Mouse (Mus musculus) myocyte (in vitro differentiated cells): ENCODE results near the gene Casp7. TPM values are rescaled to one million over a fixed set of nuclear protein-coding genes. Genes with fewer than 3 reads are reported as not detected.
A peak's percentile ranks its signal among the peaks of the same experiment; 100 is the strongest.
"Not testable (repeated sequence)": the region's sequence is repeated elsewhere in the genome, so short reads cannot be mapped to it uniquely, and the experiment has no call there.

ENCODE experiments used
- H3K27me3 ChIP-seq: one replicate; pipeline ENCODE4 v1.6.1; 2011; ENCODE audit not compliant: control insufficient read depth, insufficient read depth, insufficient read length
- H3K36me3 ChIP-seq: one replicate; pipeline ENCODE4 v1.6.1; 2011; ENCODE audit not compliant: control insufficient read depth, insufficient read depth
- H3K4me2 ChIP-seq: one replicate; pipeline ENCODE4 v1.6.1; 2011; ENCODE audit warnings: low read depth, control low read depth
- H3K4me3 ChIP-seq: one replicate; pipeline ENCODE4 v1.5.1; 2011; ENCODE audit warnings: mild to moderate bottlenecking, control low read depth, moderate library complexity
- H3K79me2 ChIP-seq: one replicate; pipeline ENCODE4 v1.6.1; 2011; ENCODE audit not compliant: control insufficient read depth, insufficient read depth
- H3ac ChIP-seq: one replicate; pipeline ENCODE4 v1.6.1; 2011; ENCODE audit not compliant: control insufficient read depth, insufficient read length
- CEBPB ChIP-seq: IDR thresholded peaks from 2 replicates; pipeline ENCODE4 v1.6.1; 2011; ENCODE audit warnings: mild to moderate bottlenecking, moderate library complexity; ENCODE audit not compliant: poor library complexity, insufficient read depth, severe bottlenecking
- E2F4 ChIP-seq: IDR thresholded peaks from one replicate; pipeline ENCODE4 v1.6.1; 2011; ENCODE audit warnings: mild to moderate bottlenecking, control low read depth, moderate library complexity; ENCODE audit not compliant: insufficient read depth
- MAX ChIP-seq: IDR thresholded peaks from one replicate; pipeline ENCODE4 v1.6.1; 2011; ENCODE audit warnings: low read depth, mild to moderate bottlenecking, control low read depth
- MYOD1 ChIP-seq, 3 experiments: IDR thresholded peaks; one replicate each; pipeline ENCODE4 v1.6.1; 2011; ENCODE audit warnings: control low read depth in 2 of 3, low read depth in 2 of 3, mild to moderate bottlenecking in 2 of 3, moderate library complexity in 1 of 3; ENCODE audit not compliant: insufficient read length in 2 of 3, control insufficient read depth in 1 of 3
- MYOG ChIP-seq, 3 experiments: IDR thresholded peaks; one replicate each; pipeline ENCODE4 v1.6.1; 2011; ENCODE audit warnings: control low read depth in 2 of 3, low read depth in 2 of 3, mild to moderate bottlenecking in 2 of 3; ENCODE audit not compliant: insufficient read length in 2 of 3, control insufficient read depth in 1 of 3, insufficient read depth in 1 of 3
- POLR2A ChIP-seq: IDR thresholded peaks from one replicate; pipeline ENCODE4 v1.6.1; 2011; ENCODE audit warnings: low read depth, mild to moderate bottlenecking, control low read depth, moderate library complexity; ENCODE audit not compliant: insufficient read length
- POLR2AphosphoS2 ChIP-seq: IDR thresholded peaks from one replicate; pipeline ENCODE4 v1.6.1; 2011; ENCODE audit warnings: low read depth, control low read depth; ENCODE audit not compliant: insufficient read length
- REST ChIP-seq: IDR thresholded peaks from one replicate; pipeline ENCODE4 v1.6.1; 2011; ENCODE audit warnings: mild to moderate bottlenecking, control low read depth, moderate library complexity; ENCODE audit not compliant: insufficient read depth, insufficient read length
- SRF ChIP-seq: IDR thresholded peaks from one replicate; pipeline ENCODE4 v1.6.1; 2011; ENCODE audit warnings: low read depth; ENCODE audit not compliant: control insufficient read depth, insufficient read length
- TCF12 ChIP-seq: IDR thresholded peaks from one replicate; pipeline ENCODE4 v1.6.1; 2011; ENCODE audit warnings: mild to moderate bottlenecking, control low read depth; ENCODE audit not compliant: poor library complexity, insufficient read depth, severe bottlenecking
- TCF3 ChIP-seq: IDR thresholded peaks from one replicate; pipeline ENCODE4 v1.6.1; 2011; ENCODE audit warnings: low read depth, control low read depth; ENCODE audit not compliant: insufficient read length
- USF1 ChIP-seq: IDR thresholded peaks from one replicate; pipeline ENCODE4 v1.6.1; 2011; ENCODE audit warnings: low read depth, mild to moderate bottlenecking, control low read depth, moderate library complexity
- polyA plus RNA-seq: library from polyadenylated mRNA; unstranded; fragments of >200 nt; fragmentation: generic; extraction: Trizol; gene quantifications from one replicate; pipeline ENCODE4 v1.2.1, GENCODE M21; 2012; ENCODE audit warnings: missing spikeins

Casp7 gene
- polyA plus RNA-seq, 1 experiment, result 6.6 TPM

GRCm38 (mm10) chr19:56405824-56406223 lies 8.9 kb downstream of the Casp7 start:
- Histone ChIP-seq H3ac (no peak overlapping the region), H3K36me3 (no peaks in the 10 kb centered on the region), H3K4me2 (no peak overlapping the region), H3K79me2 (no peaks in the 10 kb centered on the region), H3K4me3 (no peak overlapping the region), H3K27me3 (no peaks in the 10 kb centered on the region)
- TF ChIP-seq TCF3, result no peak
- TF ChIP-seq REST, result no peak
- no peak for TF ChIP-seq MYOG (IDR thresholded peaks at IDR 0.05; ENCODE audit: control insufficient read depth in 1 of 3, insufficient read depth in 1 of 3, insufficient read length in 2 of 3, low read depth in 2 of 3)
- TF ChIP-seq POLR2AphosphoS2, result no peak
- no peak for TF ChIP-seq MAX
- no peak for TF ChIP-seq MYOD1 (IDR thresholded peaks at IDR 0.05; ENCODE audit: control insufficient read depth in 1 of 3, insufficient read length in 2 of 3, low read depth in 2 of 3)
- TF ChIP-seq E2F4, result no peak
- TF ChIP-seq TCF12, result no peak
- no peak for TF ChIP-seq POLR2A
- no peak for TF ChIP-seq SRF
- no peak for TF ChIP-seq CEBPB
- no peak for TF ChIP-seq USF1

- no peaks in the 10 kb centered on the region for H3K36me3 ChIP-seq
- no peak overlapping the region for H3K4me3 ChIP-seq
- H3K4me2 ChIP-seq, result peak overlapping the region; percentile 4
- peak; percentile 32 to 87 (median 51) for TF ChIP-seq MYOD1 (IDR thresholded peaks at IDR 0.05; ENCODE audit: control insufficient read depth in 1 of 3, insufficient read length in 2 of 3, low read depth in 2 of 3)
- peak; percentile 60 to 94 (median 92) for TF ChIP-seq MYOG (IDR thresholded peaks at IDR 0.05; ENCODE audit: control insufficient read depth in 1 of 3, insufficient read depth in 1 of 3, insufficient read length in 2 of 3, low read depth in 2 of 3)
- no peak for TF ChIP-seq SRF
- H3K27me3 ChIP-seq, result no peaks in the 10 kb centered on the region
- no peaks in the 10 kb centered on the region for H3K79me2 ChIP-seq
- H3ac ChIP-seq, result no peak overlapping the region
Measured at GRCm38 (mm10) chr19:56406581-56406980, 9.7 kb downstream of the Casp7 start.

GRCm38 (mm10) chr19:56409884-56410283 lies 13.0 kb downstream of the Casp7 start:
- not testable (repeated sequence) for H3ac ChIP-seq, H3K4me2 ChIP-seq, H3K36me3 ChIP-seq, H3K27me3 ChIP-seq, H3K4me3 ChIP-seq, H3K79me2 ChIP-seq

GRCm38 (mm10) chr19:56418404-56418803 lies 21.5 kb downstream of the Casp7 start:
- Histone ChIP-seq H3K36me3 (no peaks in the 10 kb centered on the region), H3ac (no peak overlapping the region), H3K4me2 (no peak overlapping the region), H3K27me3 (no peaks in the 10 kb centered on the region), H3K79me2 (no peaks in the 10 kb centered on the region), H3K4me3 (no peak overlapping the region)
- TF ChIP-seq MAX, result no peak
- TF ChIP-seq REST, result no peak
- no peak for TF ChIP-seq MYOD1 (IDR thresholded peaks at IDR 0.05; ENCODE audit: control insufficient read depth in 1 of 3, insufficient read length in 2 of 3, low read depth in 2 of 3)
- TF ChIP-seq TCF12, result no peak
- TF ChIP-seq TCF3, result no peak
- no peak for TF ChIP-seq SRF
- no peak for TF ChIP-seq E2F4

- TF ChIP-seq POLR2A (no peak), POLR2AphosphoS2 (no peak), MAX (no peak), REST (no peak), USF1 (no peak)
- Histone ChIP-seq H3K27me3 (no peaks in the 10 kb centered on the region), H3ac (no peak overlapping the region), H3K4me2 (no peak overlapping the region), H3K36me3 (no peaks in the 10 kb centered on the region), H3K4me3 (no peak overlapping the region), H3K79me2 (no peaks in the 10 kb centered on the region)
Measured at GRCm38 (mm10) chr19:56419452-56419851, 22.5 kb downstream of the Casp7 start.

GRCm38 (mm10) chr19:56420345-56420744 lies 23.4 kb downstream of the Casp7 start:
- TF ChIP-seq POLR2A (no peak), MYOG (IDR thresholded peaks at IDR 0.05; ENCODE audit: control insufficient read depth in 1 of 3, insufficient read depth in 1 of 3, insufficient read length in 2 of 3, low read depth in 2 of 3) (no peak), E2F4 (no peak), USF1 (no peak), POLR2AphosphoS2 (no peak), CEBPB (no peak), MAX (no peak), MYOD1 (IDR thresholded peaks at IDR 0.05; ENCODE audit: control insufficient read depth in 1 of 3, insufficient read length in 2 of 3, low read depth in 2 of 3) (no peak), SRF (no peak), TCF3 (no peak), REST (no peak), TCF12 (no peak)
- no peak overlapping the region for H3ac ChIP-seq
- no peaks in the 10 kb centered on the region for H3K27me3 ChIP-seq
- no peaks in the 10 kb centered on the region for H3K36me3 ChIP-seq
- H3K4me2 ChIP-seq, result no peak overlapping the region
- H3K79me2 ChIP-seq, result no peaks in the 10 kb centered on the region
- H3K4me3 ChIP-seq, result no peak overlapping the region
